Mouse (Mus musculus) ES-Bruce4 (cell line): Measurements from ENCODE around the gene Pde1a.

Experiments
- CTCF ChIP-seq: IDR thresholded peaks from one replicate; pipeline ENCODE4 v1.8.1; 2011; ENCODE audit warnings: low read depth, low read length
- EP300 ChIP-seq: IDR thresholded peaks from 2 replicates; pipeline ENCODE4 v1.6.1; 2011; ENCODE audit warnings: low read depth, low read length; ENCODE audit not compliant: insufficient read depth
- POLR2A ChIP-seq: IDR thresholded peaks from one replicate; pipeline ENCODE4 v1.8.1; 2011; ENCODE audit warnings: low read length; ENCODE audit not compliant: insufficient read depth

DNA sequence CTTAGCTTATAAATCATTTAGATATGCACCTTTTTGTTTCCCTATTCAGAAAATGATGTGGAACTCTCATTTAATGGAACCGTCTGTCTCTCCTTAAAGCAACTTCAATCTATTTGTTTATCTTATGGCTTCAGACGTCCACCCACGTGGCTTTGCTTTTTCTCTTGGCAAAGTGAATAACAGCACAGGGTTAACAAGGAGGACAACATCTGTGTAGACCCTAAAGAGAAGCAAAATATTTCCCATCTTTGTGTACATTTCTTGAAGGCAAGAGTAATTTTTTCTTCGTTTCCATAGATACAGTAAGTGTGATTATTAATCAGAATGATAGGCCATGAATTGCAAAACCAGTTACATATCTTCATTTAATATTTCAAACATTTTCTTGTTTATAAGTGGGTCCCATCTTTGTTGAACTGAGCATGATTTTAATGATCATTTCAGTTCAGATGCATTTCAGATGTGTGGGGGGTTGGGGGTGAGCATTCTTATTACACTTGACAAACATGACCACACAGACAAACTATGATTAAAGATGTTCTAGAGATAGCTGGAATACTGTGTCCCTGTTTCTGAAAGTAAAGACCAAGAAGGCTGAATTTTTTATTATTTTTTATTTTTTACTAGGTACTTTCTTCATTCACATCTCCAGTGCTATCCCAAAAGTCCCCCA, 49.5 kb upstream of the Pde1a start:
- TF ChIP-seq CTCF: no peak
- no peak for TF ChIP-seq POLR2A
- no peak for TF ChIP-seq EP300
